Mouse (Mus musculus) midbrain, embryonic 13.5 days (tissue): ENCODE results near the gene Dennd5b. TPM values are rescaled to one million over a fixed set of nuclear protein-coding genes. Genes with fewer than 3 reads are reported as not detected.
A peak's percentile ranks its signal among the peaks of the same experiment; 100 is the strongest.
"Not testable (repeated sequence)": the region's sequence is repeated elsewhere in the genome, so short reads cannot be mapped to it uniquely, and the experiment has no call there.

ENCODE experiments used
- ATAC-seq: fragments of 200-750 bp; cut with Nextera tagmentation; 2 replicates; pipeline ENCODE4 v1.8.0; 2017; ENCODE audit warnings: mild to moderate bottlenecking, moderate TSS enrichment, moderate library complexity
- H3K27ac ChIP-seq: fragments of 300-500 bp; sonication (generic); 2 replicates; pipeline ENCODE4 v1.5.1; 2015; ENCODE audit warnings: inconsistent platforms, mild to moderate bottlenecking, moderate library complexity
- H3K27me3 ChIP-seq: fragments of 300-500 bp; sonication (generic); 2 replicates; pipeline ENCODE4 v1.6.1; 2015; ENCODE audit warnings: mild to moderate bottlenecking, inconsistent platforms
- H3K36me3 ChIP-seq: fragments of 300-500 bp; sonication (generic); 2 replicates; pipeline ENCODE4 v1.6.1; 2015; ENCODE audit warnings: mild to moderate bottlenecking, inconsistent platforms
- H3K4me1 ChIP-seq: fragments of 300-500 bp; sonication (generic); replicated peaks from 2 replicates; pipeline ENCODE4 v1.6.1; 2015; ENCODE audit warnings: inconsistent platforms
- H3K4me2 ChIP-seq: fragments of 300-500 bp; sonication (generic); replicated peaks from 2 replicates; pipeline ENCODE4 v1.6.1; 2015; ENCODE audit warnings: moderate library complexity, mild to moderate bottlenecking, inconsistent platforms
- H3K4me3 ChIP-seq: fragments of 300-500 bp; sonication (generic); replicated peaks from 2 replicates; pipeline ENCODE4 v1.5.1; 2015; ENCODE audit warnings: mild to moderate bottlenecking, inconsistent platforms
- H3K9ac ChIP-seq: fragments of 300-500 bp; sonication (generic); replicated peaks from 2 replicates; pipeline ENCODE4 v1.6.1; 2015; ENCODE audit warnings: mild to moderate bottlenecking, inconsistent platforms
- H3K9me3 ChIP-seq: fragments of 300-500 bp; sonication (generic); 2 replicates; pipeline ENCODE4 v1.6.1; 2016; ENCODE audit warnings: mild to moderate bottlenecking, inconsistent platforms
- WGBS: fragments of 180-500 bp; shearing (Covaris S2); methylation state at CpG from one replicate; pipeline ENCODE4 v1.1.7; 2015; 5-methylcytosine and 5-hydroxymethylcytosine counted together
- polyA plus RNA-seq: library from polyadenylated mRNA; unstranded; fragments of >200 nt; fragmentation: Nextera tagmentation; extraction: Ambion mirVana; gene quantifications from 2 replicates; pipeline ENCODE4 v1.2.1, GENCODE M21; 2015

Dennd5b gene
- polyA plus RNA-seq, 1 experiment from 2014 or later: 19.2 TPM

GRCm38 (mm10) chr6:149131111-149131510 lies 29.6 kb upstream of the Dennd5b start:
- H3K4me1 ChIP-seq: 0 out of 2 replicates have a peak, but pooled peaks cover 6% of the 10 kb centered on the region

GRCm38 (mm10) chr6:149129870-149130269 lies 28.4 kb upstream of the Dennd5b start, which contains the start of gene Gm10203:
Gene Gm10203, plus strand, starts transcription at chr6:149130170.
- WGBS: 82% methylated on average over 8 of the region's 8 CpGs
- not testable (repeated sequence) for H3K9ac ChIP-seq, H3K27ac ChIP-seq, H3K27me3 ChIP-seq, H3K4me1 ChIP-seq, H3K9me3 ChIP-seq, H3K4me3 ChIP-seq, H3K36me3 ChIP-seq, ATAC-seq, H3K4me2 ChIP-seq

More at GRCm38 (mm10) chr6:149131111-149131510, 29.6 kb upstream of the Dennd5b start:
- no peak overlapping the region for H3K27ac ChIP-seq
- 13% methylated on average over 3 of the region's 3 CpGs for WGBS
- H3K27me3 ChIP-seq: no peaks in the 10 kb centered on the region
- H3K9ac ChIP-seq: no peak overlapping the region
- no peaks in the 10 kb centered on the region for H3K36me3 ChIP-seq
- no peak overlapping the region for H3K4me2 ChIP-seq
- ATAC-seq: no peak
- H3K4me3 ChIP-seq: no peak overlapping the region
- no peaks in the 10 kb centered on the region for H3K9me3 ChIP-seq

- H3K36me3 ChIP-seq: no peaks in the 10 kb centered on the region
- no peaks in the 10 kb centered on the region for H3K9me3 ChIP-seq
- 0 out of 2 replicates have a peak, but pooled peaks cover 6% of the 10 kb centered on the region for H3K4me1 ChIP-seq
- WGBS: 58% methylated on average over 4 of the region's 4 CpGs
- no peak overlapping the region for H3K27ac ChIP-seq
- no peaks in the 10 kb centered on the region for H3K27me3 ChIP-seq
- no peak for ATAC-seq
- H3K4me2 ChIP-seq: no peak overlapping the region
- no peak overlapping the region for H3K4me3 ChIP-seq
- no peak overlapping the region for H3K9ac ChIP-seq
Measured at GRCm38 (mm10) chr6:149126675-149127074, 25.2 kb upstream of the Dennd5b start.

- Histone ChIP-seq H3K4me2 (no peak overlapping the region), H3K36me3 (no peaks in the 10 kb centered on the region), H3K9ac (no peak overlapping the region), H3K4me3 (no peak overlapping the region), H3K9me3 (no peaks in the 10 kb centered on the region), H3K27me3 (no peaks in the 10 kb centered on the region), H3K27ac (no peak overlapping the region), H3K4me1 (no peaks in the 10 kb centered on the region)
- ATAC-seq: no peak
- 88% methylated on average over 3 of the region's 3 CpGs for WGBS
Measured at GRCm38 (mm10) chr6:149123042-149123441, 21.6 kb upstream of the Dennd5b start.

- Histone ChIP-seq H3K36me3 (no peaks in the 10 kb centered on the region), H3K4me2 (no peak overlapping the region), H3K27ac (no peak overlapping the region), H3K27me3 (no peaks in the 10 kb centered on the region), H3K4me3 (no peak overlapping the region), H3K9ac (no peak overlapping the region), H3K4me1 (no peaks in the 10 kb centered on the region), H3K9me3 (no peaks in the 10 kb centered on the region)
- ATAC-seq: peak; percentile 72; the same call in 1 of the 2 replicates
- 39% methylated on average over 2 of the region's 2 CpGs for whole genome bisulfite sequencing
Measured at GRCm38 (mm10) chr6:149119853-149120252, 18.4 kb upstream of the Dennd5b start.

- Histone ChIP-seq H3K4me1 (no peaks in the 10 kb centered on the region), H3K27ac (no peak overlapping the region), H3K4me3 (no peak overlapping the region), H3K4me2 (no peak overlapping the region), H3K9me3 (no peaks in the 10 kb centered on the region), H3K27me3 (no peaks in the 10 kb centered on the region), H3K36me3 (no peaks in the 10 kb centered on the region), H3K9ac (no peak overlapping the region)
- no peak for ATAC-seq
- 67% methylated on average over 2 of the region's 2 CpGs for WGBS
Measured at GRCm38 (mm10) chr6:149118935-149119334, 17.5 kb upstream of the Dennd5b start.

- H3K36me3 ChIP-seq: no peaks in the 10 kb centered on the region
- H3K4me1 ChIP-seq: no peaks in the 10 kb centered on the region
- no peaks in the 10 kb centered on the region for H3K27me3 ChIP-seq
- H3K4me2 ChIP-seq: no peak overlapping the region
- no peak for ATAC-seq
- no peak overlapping the region for H3K9ac ChIP-seq
- H3K27ac ChIP-seq: no peak overlapping the region
- no peaks in the 10 kb centered on the region for H3K9me3 ChIP-seq
- no peak overlapping the region for H3K4me3 ChIP-seq
Measured at GRCm38 (mm10) chr6:149116992-149117391, 15.5 kb upstream of the Dennd5b start.

- Histone ChIP-seq H3K4me1 (no peaks in the 10 kb centered on the region), H3K27me3 (no peaks in the 10 kb centered on the region), H3K36me3 (no peaks in the 10 kb centered on the region), H3K4me3 (no peak overlapping the region), H3K9me3 (no peaks in the 10 kb centered on the region), H3K27ac (no peak overlapping the region), H3K9ac (no peak overlapping the region), H3K4me2 (no peak overlapping the region)
- no peak for ATAC-seq
- 85% methylated on average over 2 of the region's 2 CpGs for WGBS
Measured at GRCm38 (mm10) chr6:149108909-149109308, 7.4 kb upstream of the Dennd5b start.

- H3K4me1 ChIP-seq: no peaks in the 10 kb centered on the region
Measured at GRCm38 (mm10) chr6:149107615-149108014, 6.1 kb upstream of the Dennd5b start.

GRCm38 (mm10) chr6:149103451-149103850 lies 2.0 kb upstream of the Dennd5b start:
- H3K4me2 ChIP-seq: no peak overlapping the region
- 95% methylated on average over 1 of the region's 1 CpGs for WGBS
- no peak overlapping the region for H3K27ac ChIP-seq
- no peaks in the 10 kb centered on the region for H3K27me3 ChIP-seq
- no peaks in the 10 kb centered on the region for H3K9me3 ChIP-seq
- no peak for ATAC-seq
- H3K36me3 ChIP-seq: no peaks in the 10 kb centered on the region
- H3K4me1 ChIP-seq: peaks cover 10% of the 10 kb centered on the region
- H3K9ac ChIP-seq: no peak overlapping the region
- no peak overlapping the region for H3K4me3 ChIP-seq

More at GRCm38 (mm10) chr6:149107615-149108014, 6.1 kb upstream of the Dennd5b start:
- WGBS: 77% methylated on average over 3 of the region's 3 CpGs
- H3K4me2 ChIP-seq: no peak overlapping the region
- no peaks in the 10 kb centered on the region for H3K36me3 ChIP-seq
- no peaks in the 10 kb centered on the region for H3K27me3 ChIP-seq
- no peaks in the 10 kb centered on the region for H3K9me3 ChIP-seq
- H3K27ac ChIP-seq: no peak overlapping the region
- no peak overlapping the region for H3K4me3 ChIP-seq
- no peak for ATAC-seq
- no peak overlapping the region for H3K9ac ChIP-seq

- peak overlapping the region; percentile 99 for H3K27ac ChIP-seq
- no peaks in the 10 kb centered on the region for H3K9me3 ChIP-seq
- 12% methylated on average over 7 of the region's 7 CpGs for WGBS
- no peaks in the 10 kb centered on the region for H3K27me3 ChIP-seq
- peak overlapping the region; percentile 58 for H3K4me2 ChIP-seq
- peaks cover 10% of the 10 kb centered on the region for H3K4me1 ChIP-seq
- H3K9ac ChIP-seq: peak overlapping the region; percentile 94
- no peak; the same call in 1 of the 2 replicates for ATAC-seq
- peak overlapping the region; percentile 87 for H3K4me3 ChIP-seq
- no peaks in the 10 kb centered on the region for H3K36me3 ChIP-seq
Measured at GRCm38 (mm10) chr6:149101943-149102243, 413 bp upstream of the Dennd5b start.

GRCm38 (mm10) chr6:149100174-149101075 lies 1.1 kb downstream of the Dennd5b start:
- WGBS: 2% methylated on average over 52 of the region's 52 CpGs
- Histone ChIP-seq H3K4me2 (peak overlapping the region; percentile 58), H3K27me3 (no peaks in the 10 kb centered on the region), H3K27ac (peak overlapping the region; percentile 99), H3K36me3 (no peaks in the 10 kb centered on the region), H3K4me3 (peak overlapping the region; percentile 87), H3K4me1 (peaks cover 10% of the 10 kb centered on the region), H3K9me3 (no peaks in the 10 kb centered on the region), H3K9ac (peak overlapping the region; percentile 94)
- ATAC-seq: peak; percentile 73
